Mouse (Mus musculus): ENCODE measurements around the gene Dnajb6. TPM values are rescaled to one million over a fixed set of nuclear protein-coding genes. Genes with fewer than 3 reads are reported as not detected.

Dnajb6 gene
- polyA plus RNA-seq (2017; shearing (Covaris generic)), result 495 TPM

GRCm38 (mm10) chr5:29735557-29736061 is at the start of gene Dnajb6, which contains the start of gene Gm5129:
Dnajb6 (plus strand) TSS chr5:29735688.
Gm5129 (minus strand) TSS chr5:29735936.

Other genes with a start within 250 kb of the Dnajb6 start
- gene Ube3c, start 166.4 kb upstream of the Dnajb6 start, polyA plus RNA-seq (2017; shearing (Covaris generic)), result 44.9 TPM
- not detected for gene Gm5129, start 248 bp downstream of the Dnajb6 start, polyA plus RNA-seq (2017; shearing (Covaris generic))